Mouse (Mus musculus) lung, postnatal 0 days (tissue): Measurements from ENCODE around the gene Pde4a. TPM values are rescaled to one million over a fixed set of nuclear protein-coding genes. Genes with fewer than 3 reads are reported as not detected.

Experiments used
- ATAC-seq: fragments of 200-750 bp; cut with Nextera tagmentation; 2 replicates; pipeline ENCODE4 v1.8.0; 2017; ENCODE audit warnings: moderate library complexity
- DNase-seq: peaks from one replicate; pipeline ENCODE4 v3.0.0-alpha.2; 2016; ENCODE audit warnings: low spot score
- H3K27ac ChIP-seq: fragments of 300-500 bp; sonication (generic); 2 replicates; pipeline ENCODE4 v1.5.1; 2014; ENCODE audit warnings: antibody characterized with exemption, mild to moderate bottlenecking, low read length, mixed read lengths
- H3K27me3 ChIP-seq: fragments of 300-500 bp; sonication (generic); replicated peaks from 2 replicates; pipeline ENCODE4 v1.6.1; 2014; ENCODE audit warnings: low read length, mixed read lengths; ENCODE audit not compliant: insufficient read depth
- H3K36me3 ChIP-seq: fragments of 300-500 bp; sonication (generic); 2 replicates; pipeline ENCODE4 v1.6.1; 2014; ENCODE audit warnings: low read length, mixed read lengths; ENCODE audit not compliant: insufficient read depth
- H3K4me1 ChIP-seq: fragments of 300-500 bp; sonication (generic); 2 replicates; pipeline ENCODE4 v1.6.1; 2014; ENCODE audit warnings: antibody characterized with exemption, low read depth, low read length, mixed read lengths; ENCODE audit not compliant: insufficient read depth
- H3K4me2 ChIP-seq: fragments of 300-500 bp; sonication (generic); replicated peaks from 2 replicates; pipeline ENCODE4 v1.6.1; 2014; ENCODE audit warnings: low read depth, mild to moderate bottlenecking, low read length, moderate library complexity, mixed read lengths
- H3K4me3 ChIP-seq: fragments of 300-500 bp; sonication (generic); 2 replicates; pipeline ENCODE4 v1.5.1; 2014; ENCODE audit warnings: low read depth, low read length
- H3K9ac ChIP-seq: fragments of 300-500 bp; sonication (generic); replicated peaks from 2 replicates; pipeline ENCODE4 v1.6.1; 2014; ENCODE audit warnings: low read depth, mild to moderate bottlenecking
- H3K9me3 ChIP-seq: fragments of 300-500 bp; sonication (generic); 2 replicates; pipeline ENCODE4 v1.6.1; 2016; ENCODE audit warnings: low read length, mixed read lengths
- CTCF ChIP-seq: IDR thresholded peaks from 2 replicates; pipeline ENCODE4 v1.5.1; 2016; ENCODE audit warnings: antibody characterized with exemption, mild to moderate bottlenecking
- EP300 ChIP-seq: IDR thresholded peaks from 2 replicates; pipeline ENCODE4 v1.6.1; 2016; ENCODE audit warnings: antibody characterized with exemption, mild to moderate bottlenecking, control low read depth
- WGBS: fragments of 180-500 bp; shearing (Covaris S2); extraction: QIAGEN DNeasy Blood & Tissue Kit; methylation state at CpG from one replicate; pipeline ENCODE4 v1.1.7; 2014; 5-methylcytosine and 5-hydroxymethylcytosine counted together
- polyA plus RNA-seq: library from polyadenylated mRNA; unstranded; fragments of >200 nt; fragmentation: Nextera tagmentation; extraction: Ambion mirVana; gene quantifications from 2 replicates; pipeline ENCODE4 v1.2.1, GENCODE M21; 2015

The Pde4a gene
- polyA plus RNA-seq, 1 experiment from 2014 or later = 3.9 TPM

GRCm38 (mm10) chr9:21243826-21244427 lies 78.4 kb downstream of the Pde4a start:
- Histone ChIP-seq H3K4me3 (peak overlapping the region; percentile 27), H3K27me3 (peaks cover 38% of the 10 kb centered on the region), H3K9ac (no peak overlapping the region), H3K27ac (no peak overlapping the region), H3K4me1 (peaks cover 10% of the 10 kb centered on the region; the same call in 1 of the 2 replicates), H3K4me2 (peak overlapping the region; percentile 55), H3K36me3 (no peaks in the 10 kb centered on the region; the same call in 1 of the 2 replicates), H3K9me3 (no peaks in the 10 kb centered on the region)
- DNase-seq (no peak), ATAC-seq (no peak)
- WGBS = 5% methylated on average over 41 of the region's 42 CpGs
- TF ChIP-seq CTCF = no peak

DNA sequence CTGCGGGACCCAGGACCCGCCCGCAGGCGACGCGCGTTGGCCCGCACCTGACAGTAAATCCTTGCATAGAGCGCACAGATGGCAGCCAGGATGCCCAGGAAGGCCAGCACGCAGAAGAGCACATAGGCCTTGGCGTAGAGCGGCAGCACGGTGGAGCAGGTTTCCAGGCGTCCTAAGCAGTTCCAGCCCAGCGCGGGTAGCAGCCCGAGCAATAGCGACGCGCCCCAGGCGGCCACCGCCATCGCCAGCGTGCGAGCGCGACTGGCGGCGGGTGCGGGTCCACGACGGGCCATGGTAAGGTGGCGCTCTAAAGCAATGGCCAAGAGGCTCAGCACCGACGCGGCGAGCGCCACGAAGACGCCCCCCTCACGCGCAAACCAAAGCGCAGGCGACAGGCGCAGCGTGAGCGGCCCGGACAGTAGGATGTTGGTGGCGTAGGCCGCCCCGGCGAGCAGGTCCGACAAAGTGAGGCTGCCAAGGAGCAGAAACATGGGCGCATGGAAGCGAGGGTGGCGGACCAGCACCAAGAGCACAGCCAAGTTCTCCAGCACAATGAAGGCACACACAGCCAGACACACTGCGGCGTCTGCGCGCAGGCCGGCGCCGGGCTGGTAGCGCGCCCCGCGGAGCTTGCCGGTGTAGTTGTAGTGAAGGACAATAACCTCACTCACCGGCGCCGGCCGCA lies 79.1 kb downstream of the Pde4a start:
- no peak; the same call in 1 of the 2 replicates for ATAC-seq
- peak overlapping the region; percentile 55 for H3K4me2 ChIP-seq
- no peak for DNase-seq
- H3K27ac ChIP-seq = no peak overlapping the region
- no peak overlapping the region for H3K9ac ChIP-seq
- H3K36me3 ChIP-seq = no peaks in the 10 kb centered on the region; the same call in 1 of the 2 replicates
- WGBS = 3% methylated on average over 70 of the region's 72 CpGs
- peak overlapping the region; percentile 27 for H3K4me3 ChIP-seq
- H3K27me3 ChIP-seq = peaks cover 44% of the 10 kb centered on the region
- H3K4me1 ChIP-seq = peaks cover 10% of the 10 kb centered on the region; the same call in 1 of the 2 replicates
- H3K9me3 ChIP-seq = no peaks in the 10 kb centered on the region
- TF ChIP-seq CTCF (no peak), EP300 (no peak)

DNA sequence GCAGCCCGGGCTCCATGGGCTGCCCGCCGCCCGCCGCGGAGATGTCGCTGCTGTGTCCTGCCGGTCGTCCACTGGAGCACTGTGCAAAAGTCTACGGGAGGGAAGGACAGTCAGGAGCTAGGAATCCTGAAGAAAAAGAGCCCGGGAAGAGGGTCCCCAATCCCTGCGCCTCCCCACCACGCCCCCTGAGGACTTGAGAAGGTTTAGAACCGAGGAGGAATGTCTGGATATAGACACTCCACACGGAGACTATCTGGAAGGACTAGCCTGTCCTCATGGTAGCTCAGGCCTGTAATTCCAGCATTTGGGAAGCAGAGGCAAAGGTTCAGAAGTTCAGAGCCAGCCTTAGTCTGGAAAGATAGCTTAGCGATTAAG lies 79.6 kb downstream of the Pde4a start:
- H3K4me2 ChIP-seq = peak overlapping the region; percentile 55
- DNase-seq (no peak), ATAC-seq (no peak)
- WGBS = 3% methylated on average over 16 of the region's 16 CpGs
- TF ChIP-seq EP300 (no peak), CTCF (no peak)
- H3K4me1 ChIP-seq = peaks cover 10% of the 10 kb centered on the region; the same call in 1 of the 2 replicates
- no peak overlapping the region for H3K9ac ChIP-seq
- peak overlapping the region; percentile 27 for H3K4me3 ChIP-seq
- H3K27ac ChIP-seq = no peak overlapping the region
- peaks cover 47% of the 10 kb centered on the region for H3K27me3 ChIP-seq
- H3K36me3 ChIP-seq = no peaks in the 10 kb centered on the region; the same call in 1 of the 2 replicates
- no peaks in the 10 kb centered on the region for H3K9me3 ChIP-seq

DNA sequence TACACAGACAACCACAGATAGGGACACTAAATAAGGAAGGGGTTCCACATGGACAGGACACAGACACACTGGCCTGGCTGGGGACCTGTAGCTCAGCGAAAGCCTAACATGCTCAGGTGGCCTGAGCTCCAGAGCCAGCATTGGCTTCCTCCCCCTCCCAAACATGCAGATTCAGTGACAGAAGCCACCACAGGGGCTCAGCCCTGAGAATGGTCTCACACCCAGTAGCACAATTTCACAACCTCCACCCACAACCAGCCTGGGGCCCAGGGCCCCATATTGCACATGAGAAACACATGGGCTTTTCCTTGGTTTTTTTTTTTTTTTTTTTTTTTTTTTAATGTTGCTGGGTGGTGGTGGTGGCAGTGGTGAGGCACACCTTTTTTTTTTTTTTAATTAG lies 80.8 kb downstream of the Pde4a start:
- Histone ChIP-seq H3K9ac (no peak overlapping the region), H3K9me3 (no peaks in the 10 kb centered on the region), H3K4me3 (no peak overlapping the region), H3K27ac (no peak overlapping the region), H3K4me1 (peaks cover 10% of the 10 kb centered on the region; the same call in 1 of the 2 replicates), H3K36me3 (no peaks in the 10 kb centered on the region), H3K4me2 (no peak overlapping the region), H3K27me3 (peaks cover 47% of the 10 kb centered on the region)
- WGBS = 93% methylated on average over 1 of the region's 1 CpGs
- TF ChIP-seq CTCF = no peak
- TF ChIP-seq EP300 = no peak
- ATAC-seq (no peak), DNase-seq (no peak)

- peak within 1 kb of the TSS; percentile 47 for H3K4me2 ChIP-seq
Observed at GRCm38 (mm10) chr9:21248326-21248725, 82.8 kb downstream of the Pde4a start, which contains the start of gene S1pr5. S1pr5 (minus strand) TSS chr9:21248443.

DNA sequence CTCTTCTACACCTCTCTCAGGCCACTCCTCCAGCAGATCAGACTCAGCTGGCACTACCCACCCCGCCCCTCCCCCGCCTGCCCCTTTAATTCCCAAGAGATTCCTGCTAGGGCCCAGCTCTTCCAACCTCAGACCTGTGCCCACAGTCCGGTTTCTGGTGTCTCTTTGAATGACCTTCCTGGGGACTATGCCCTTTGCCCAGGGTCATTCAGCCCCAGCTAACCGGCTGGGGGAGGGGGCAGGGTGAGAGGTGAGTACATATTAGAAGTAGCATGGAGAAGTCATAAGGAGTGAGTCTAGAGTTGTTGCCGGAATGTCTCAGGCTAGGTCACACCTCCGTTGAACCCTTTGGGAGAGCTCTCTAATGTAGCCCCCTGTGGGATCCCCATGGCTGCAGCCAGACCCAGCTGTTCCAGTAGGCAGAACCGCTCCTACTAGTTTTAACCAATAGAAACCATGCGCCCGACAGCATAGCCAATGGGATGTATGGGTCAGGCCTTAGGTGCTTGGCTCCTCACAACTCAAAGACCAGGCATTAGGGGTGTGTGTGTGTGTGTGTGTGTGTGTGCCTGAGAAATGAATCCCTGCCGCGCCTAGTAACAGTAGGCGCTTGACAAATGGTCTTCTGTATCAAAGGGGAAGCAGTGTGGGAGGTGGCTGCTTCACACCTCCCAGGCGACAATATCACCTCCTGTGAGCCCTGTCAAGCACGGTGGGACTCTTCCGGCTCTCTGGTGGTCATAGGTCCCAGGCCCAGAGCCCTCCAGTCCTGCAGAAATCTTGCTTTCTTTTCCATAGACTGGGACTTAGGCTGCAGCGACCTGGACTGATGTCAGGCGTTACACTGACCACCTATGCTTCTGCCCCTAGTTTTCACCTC lies 84.4 kb downstream of the Pde4a start:
- ATAC-seq (peak; percentile 35), DNase-seq (no peak)
- H3K4me1 ChIP-seq = peaks cover 1% of the 10 kb centered on the region; the same call in 1 of the 2 replicates
- H3K9me3 ChIP-seq = no peaks in the 10 kb centered on the region
- no peak overlapping the region for H3K9ac ChIP-seq
- H3K4me2 ChIP-seq = no peak overlapping the region
- H3K27ac ChIP-seq = no peak overlapping the region
- TF ChIP-seq EP300 = no peak
- TF ChIP-seq CTCF = no peak
- H3K36me3 ChIP-seq = no peaks in the 10 kb centered on the region
- H3K4me3 ChIP-seq = no peak overlapping the region
- peaks cover 30% of the 10 kb centered on the region for H3K27me3 ChIP-seq
- WGBS = 18% methylated on average over 17 of the region's 17 CpGs

More at GRCm38 (mm10) chr9:21248326-21248725, 82.8 kb downstream of the Pde4a start, which contains the start of gene S1pr5:
- Histone ChIP-seq H3K36me3 (no peaks in the 10 kb centered on the region), H3K9me3 (no peaks in the 10 kb centered on the region), H3K27ac (no peak within 1 kb of the TSS), H3K4me3 (peak within 1 kb of the TSS; percentile 24), H3K27me3 (peaks cover 46% of the 10 kb centered on the region), H3K9ac (no peak within 1 kb of the TSS), H3K4me1 (peaks cover 10% of the 10 kb centered on the region; the same call in 1 of the 2 replicates)
- DNase-seq (peak; percentile 64), ATAC-seq (peak; percentile 77)
- TF ChIP-seq EP300 (no peak), CTCF (no peak)
- under 1% methylated on average over 22 of the region's 30 CpGs for WGBS
